Mouse (Mus musculus) hindbrain, embryonic 12.5 days (tissue): ENCODE data around the gene Vill. TPM values are rescaled to one million over a fixed set of nuclear protein-coding genes. Genes with fewer than 3 reads are reported as not detected.

Experiments used
- ATAC-seq: fragments of 200-750 bp; cut with Nextera tagmentation; 2 replicates; pipeline ENCODE4 v1.8.0; 2017; ENCODE audit warnings: moderate TSS enrichment; ENCODE audit not compliant: low FRiP score
- H3K27ac ChIP-seq: fragments of 300-500 bp; sonication (generic); 2 replicates; pipeline ENCODE4 v1.5.1; 2016; ENCODE audit warnings: mild to moderate bottlenecking
- H3K27me3 ChIP-seq: fragments of 300-500 bp; sonication (generic); 2 replicates; pipeline ENCODE4 v1.6.1; 2016; ENCODE audit warnings: mild to moderate bottlenecking
- H3K36me3 ChIP-seq: fragments of 300-500 bp; sonication (generic); 2 replicates; pipeline ENCODE4 v1.6.1; 2016; ENCODE audit warnings: mild to moderate bottlenecking
- H3K4me1 ChIP-seq: fragments of 300-500 bp; sonication (generic); 2 replicates; pipeline ENCODE4 v1.6.1; 2016
- H3K4me2 ChIP-seq: fragments of 300-500 bp; sonication (generic); replicated peaks from 2 replicates; pipeline ENCODE4 v1.6.1; 2016; ENCODE audit warnings: mild to moderate bottlenecking
- H3K4me3 ChIP-seq: fragments of 300-500 bp; sonication (generic); 2 replicates; pipeline ENCODE4 v1.5.1; 2016; ENCODE audit warnings: mild to moderate bottlenecking
- H3K9ac ChIP-seq: fragments of 300-500 bp; sonication (generic); 2 replicates; pipeline ENCODE4 v1.6.1; 2016; ENCODE audit warnings: mild to moderate bottlenecking, moderate library complexity
- H3K9me3 ChIP-seq: fragments of 300-500 bp; sonication (generic); replicated peaks from 2 replicates; pipeline ENCODE4 v1.6.1; 2016; ENCODE audit warnings: mild to moderate bottlenecking
- WGBS: fragments of 180-500 bp; shearing (Covaris S2); methylation state at CpG from one replicate; pipeline ENCODE4 v1.1.7; 2016; 5-methylcytosine and 5-hydroxymethylcytosine counted together
- polyA plus RNA-seq: library from polyadenylated mRNA; unstranded; fragments of >200 nt; fragmentation: Nextera tagmentation; extraction: Ambion mirVana; gene quantifications from 2 replicates; pipeline ENCODE4 v1.2.1, GENCODE M21; 2016

Vill gene
- polyA plus RNA-seq, 1 experiment from 2014 or later, result 14.9 TPM

DNA sequence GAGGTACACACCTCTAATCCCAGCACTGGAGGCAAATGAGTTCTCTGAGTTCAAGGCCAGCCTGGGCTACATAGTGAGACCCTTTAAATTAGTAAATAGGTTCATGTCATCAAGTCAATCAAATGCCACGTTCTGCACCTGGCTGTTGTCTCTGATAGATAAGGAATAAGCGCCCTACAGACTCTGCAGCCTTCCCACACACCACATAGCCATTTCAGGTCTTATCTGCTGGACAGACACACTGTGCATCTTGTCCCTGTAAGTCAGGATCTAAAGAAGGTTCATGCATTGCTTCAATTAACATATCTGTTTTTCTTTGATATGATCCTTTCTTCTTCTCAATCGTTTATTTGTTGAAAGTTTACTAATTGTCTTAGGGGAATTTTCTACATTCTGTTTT is 14.0 kb upstream of the Vill start:
- peaks cover 26% of the 10 kb centered on the region for H3K4me1 ChIP-seq
- no peaks in the 10 kb centered on the region for H3K9me3 ChIP-seq
- peaks cover 8% of the 10 kb centered on the region; the same call in 1 of the 2 replicates for H3K36me3 ChIP-seq
- WGBS, result 93% methylated on average over 3 of the region's 3 CpGs
- no peak for ATAC-seq
- no peak overlapping the region for H3K27ac ChIP-seq
- H3K9ac ChIP-seq, result no peak overlapping the region
- no peak overlapping the region for H3K4me2 ChIP-seq
- H3K4me3 ChIP-seq, result no peak overlapping the region
- no peaks in the 10 kb centered on the region for H3K27me3 ChIP-seq

- Histone ChIP-seq H3K4me1 (peaks cover 11% of the 10 kb centered on the region; the same call in 1 of the 2 replicates), H3K36me3 (peaks cover 8% of the 10 kb centered on the region; the same call in 1 of the 2 replicates), H3K4me3 (no peak overlapping the region), H3K9ac (no peak overlapping the region), H3K27me3 (no peaks in the 10 kb centered on the region), H3K4me2 (no peak overlapping the region), H3K9me3 (no peaks in the 10 kb centered on the region), H3K27ac (no peak overlapping the region)
- no peak for ATAC-seq
- WGBS, result 96% methylated on average over 15 of the region's 15 CpGs
Observed at GRCm38 (mm10) chr9:119040101-119040775, 12.3 kb upstream of the Vill start.

GRCm38 (mm10) chr9:119048182-119048903 is 4.2 kb upstream of the Vill start:
- Histone ChIP-seq H3K9ac (no peak overlapping the region), H3K27ac (no peak overlapping the region), H3K4me2 (no peak overlapping the region), H3K9me3 (no peaks in the 10 kb centered on the region), H3K4me3 (no peak overlapping the region), H3K36me3 (no peaks in the 10 kb centered on the region), H3K4me1 (peaks cover 17% of the 10 kb centered on the region), H3K27me3 (peaks cover 14% of the 10 kb centered on the region; the same call in 1 of the 2 replicates)
- 84% methylated on average over 11 of the region's 11 CpGs for WGBS
- ATAC-seq, result no peak

DNA sequence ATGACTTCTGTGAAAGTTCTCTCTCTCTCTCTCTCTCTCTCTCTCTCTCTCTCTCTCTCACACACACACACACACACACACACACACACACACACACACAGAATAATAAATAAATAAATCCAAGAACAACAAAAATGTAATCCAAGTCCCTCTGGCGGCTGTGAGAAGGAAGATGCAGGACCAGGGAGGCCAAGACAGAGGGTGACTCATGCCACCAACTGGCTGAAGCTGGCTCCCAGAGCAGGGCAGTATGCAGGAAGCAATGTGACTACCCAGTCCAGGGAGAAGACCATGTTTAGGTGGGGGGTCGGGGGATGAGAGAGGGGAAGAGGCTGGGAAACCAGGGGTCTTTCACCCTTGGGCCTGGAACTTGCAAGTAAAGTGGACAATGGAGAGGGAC is 1.4 kb upstream of the Vill start:
- H3K27me3 ChIP-seq, result peaks cover 23% of the 10 kb centered on the region
- no peak for ATAC-seq
- H3K27ac ChIP-seq, result no peak overlapping the region
- H3K9ac ChIP-seq, result no peak overlapping the region; the same call in 1 of the 2 replicates
- peaks cover 20% of the 10 kb centered on the region for H3K4me1 ChIP-seq
- no peak overlapping the region for H3K4me2 ChIP-seq
- no peak overlapping the region for H3K4me3 ChIP-seq
- no peaks in the 10 kb centered on the region for H3K36me3 ChIP-seq
- H3K9me3 ChIP-seq, result no peaks in the 10 kb centered on the region
- WGBS, result 82% methylated on average over 2 of the region's 2 CpGs

- Histone ChIP-seq H3K9me3 (no peaks in the 10 kb centered on the region), H3K4me3 (no peak overlapping the region), H3K27ac (no peak overlapping the region), H3K4me1 (peaks cover 21% of the 10 kb centered on the region), H3K9ac (no peak overlapping the region), H3K36me3 (no peaks in the 10 kb centered on the region), H3K4me2 (no peak overlapping the region), H3K27me3 (peaks cover 23% of the 10 kb centered on the region)
- ATAC-seq, result no peak
- 79% methylated on average over 9 of the region's 9 CpGs for WGBS
Observed at GRCm38 (mm10) chr9:119053964-119054576, 1.5 kb downstream of the Vill start.

DNA sequence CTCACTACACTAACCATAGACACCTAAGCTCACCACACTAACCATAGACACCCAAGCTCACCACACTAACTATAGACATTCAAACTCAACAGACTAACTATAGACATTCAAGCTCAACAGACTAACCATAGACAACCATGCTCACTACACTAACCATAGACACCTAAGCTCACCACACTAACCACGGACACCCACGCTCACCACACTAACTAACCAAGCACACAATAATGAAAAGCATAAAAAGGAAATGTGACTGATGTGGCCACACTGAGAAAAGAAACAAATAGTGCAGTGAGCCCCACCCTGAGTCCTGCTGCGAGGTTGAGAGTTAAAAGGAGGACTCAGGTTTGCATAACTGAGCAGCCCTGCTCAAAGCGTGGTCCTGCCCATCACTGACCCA is 2.8 kb downstream of the Vill start:
- 84% methylated on average over 4 of the region's 4 CpGs for WGBS
- Histone ChIP-seq H3K4me1 (peaks cover 21% of the 10 kb centered on the region), H3K4me2 (no peak overlapping the region), H3K27ac (no peak overlapping the region), H3K27me3 (peaks cover 23% of the 10 kb centered on the region), H3K9ac (no peak overlapping the region), H3K4me3 (no peak overlapping the region), H3K9me3 (no peaks in the 10 kb centered on the region), H3K36me3 (no peaks in the 10 kb centered on the region)
- ATAC-seq, result no peak

DNA sequence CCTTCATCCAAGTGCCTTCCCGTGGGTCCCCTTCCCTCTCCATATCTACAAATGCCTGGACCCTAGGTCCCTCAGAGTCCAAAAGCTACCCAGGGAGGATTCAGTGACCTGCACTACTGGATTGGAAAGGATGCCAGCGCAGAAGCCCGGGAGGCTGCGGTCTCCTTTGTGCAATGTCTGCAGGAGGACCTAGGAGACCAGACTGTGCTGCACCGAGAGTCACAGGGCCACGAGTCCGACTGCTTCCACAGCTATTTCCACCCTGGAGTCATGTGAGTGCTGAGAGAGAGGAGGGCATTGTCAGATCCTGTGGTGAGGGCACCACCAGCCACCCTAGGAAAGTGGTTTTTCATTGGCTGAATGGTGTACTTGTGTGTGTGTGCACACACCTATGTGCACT is 5.7 kb downstream of the Vill start:
- H3K4me3 ChIP-seq, result no peak overlapping the region
- H3K9me3 ChIP-seq, result no peaks in the 10 kb centered on the region
- 88% methylated on average over 7 of the region's 7 CpGs for WGBS
- peaks cover 10% of the 10 kb centered on the region for H3K27me3 ChIP-seq
- H3K4me2 ChIP-seq, result no peak overlapping the region
- H3K27ac ChIP-seq, result no peak overlapping the region
- H3K4me1 ChIP-seq, result peaks cover 4% of the 10 kb centered on the region
- no peaks in the 10 kb centered on the region for H3K36me3 ChIP-seq
- no peak overlapping the region for H3K9ac ChIP-seq
- ATAC-seq, result no peak

GRCm38 (mm10) chr9:119060701-119061100 is 8.1 kb downstream of the Vill start:
- Histone ChIP-seq H3K27me3 (no peaks in the 10 kb centered on the region), H3K4me2 (no peak overlapping the region), H3K9ac (no peak overlapping the region), H3K36me3 (no peaks in the 10 kb centered on the region), H3K4me3 (no peak overlapping the region), H3K4me1 (peaks cover 3% of the 10 kb centered on the region; the same call in 1 of the 2 replicates), H3K27ac (no peak overlapping the region), H3K9me3 (no peaks in the 10 kb centered on the region)
- WGBS, result 93% methylated on average over 10 of the region's 10 CpGs
- no peak for ATAC-seq

- no peaks in the 10 kb centered on the region for H3K36me3 ChIP-seq
- H3K27ac ChIP-seq, result no peak overlapping the region
- H3K4me1 ChIP-seq, result no peaks in the 10 kb centered on the region
- H3K9me3 ChIP-seq, result no peaks in the 10 kb centered on the region
- no peak overlapping the region for H3K4me3 ChIP-seq
- 31% methylated on average over 19 of the region's 19 CpGs for WGBS
- ATAC-seq, result no peak
- no peak overlapping the region for H3K9ac ChIP-seq
- H3K4me2 ChIP-seq, result no peak overlapping the region
- H3K27me3 ChIP-seq, result no peaks in the 10 kb centered on the region
Observed at GRCm38 (mm10) chr9:119063036-119063644, 10.6 kb downstream of the Vill start.

DNA sequence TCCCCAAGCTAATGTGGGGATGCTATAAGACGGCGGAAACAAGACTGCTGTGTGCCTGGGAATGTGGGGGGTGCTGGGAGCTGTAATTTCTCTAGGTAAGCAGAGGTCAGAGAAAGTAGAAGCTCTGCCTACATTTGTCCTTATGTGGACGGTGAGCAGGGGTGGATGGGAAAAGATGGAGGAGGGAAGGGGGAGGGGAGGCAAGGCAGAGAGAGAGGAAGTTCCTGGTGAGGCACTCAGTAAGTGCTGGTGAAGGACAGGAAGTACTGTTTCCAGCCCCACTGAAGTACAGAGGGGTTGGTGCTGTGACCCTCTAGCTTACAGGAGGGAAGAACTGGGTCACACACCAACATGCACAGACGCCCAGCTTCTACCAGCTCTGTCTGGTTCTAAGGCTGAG is 11.7 kb downstream of the Vill start:
- Histone ChIP-seq H3K4me3 (no peak overlapping the region), H3K4me1 (no peaks in the 10 kb centered on the region), H3K4me2 (no peak overlapping the region), H3K9me3 (no peaks in the 10 kb centered on the region), H3K36me3 (no peaks in the 10 kb centered on the region), H3K27me3 (no peaks in the 10 kb centered on the region), H3K9ac (no peak overlapping the region), H3K27ac (no peak overlapping the region)
- no peak for ATAC-seq
- WGBS, result 61% methylated on average over 4 of the region's 4 CpGs

- H3K9ac ChIP-seq, result no peak overlapping the region
- no peak overlapping the region for H3K4me2 ChIP-seq
- no peak overlapping the region for H3K27ac ChIP-seq
- ATAC-seq, result peak; percentile 44; the same call in 1 of the 2 replicates
- no peaks in the 10 kb centered on the region for H3K27me3 ChIP-seq
- no peaks in the 10 kb centered on the region for H3K4me1 ChIP-seq
- H3K4me3 ChIP-seq, result no peak overlapping the region
- 4% methylated on average over 6 of the region's 6 CpGs for WGBS
- H3K9me3 ChIP-seq, result no peaks in the 10 kb centered on the region
- H3K36me3 ChIP-seq, result peaks cover 14% of the 10 kb centered on the region
Observed at GRCm38 (mm10) chr9:119067601-119068000, 15.0 kb downstream of the Vill start.

GRCm38 (mm10) chr9:119068266-119068665 is 15.7 kb downstream of the Vill start:
- Histone ChIP-seq H3K27me3 (no peaks in the 10 kb centered on the region), H3K9ac (no peak overlapping the region), H3K36me3 (peaks cover 16% of the 10 kb centered on the region), H3K27ac (no peak overlapping the region), H3K9me3 (no peaks in the 10 kb centered on the region), H3K4me1 (no peaks in the 10 kb centered on the region), H3K4me3 (no peak overlapping the region), H3K4me2 (no peak overlapping the region)
- ATAC-seq, result no peak
- 91% methylated on average over 11 of the region's 11 CpGs for WGBS
